Mouse (Mus musculus): ENCODE data around the gene Ifngr1.

Ifngr1 gene

GRCm38 (mm10) chr10:19587281-19587680, 4.5 kb upstream of the Ifngr1 start:
- DNase-seq (ENCODE audit: low spot score): no peak

DNA sequence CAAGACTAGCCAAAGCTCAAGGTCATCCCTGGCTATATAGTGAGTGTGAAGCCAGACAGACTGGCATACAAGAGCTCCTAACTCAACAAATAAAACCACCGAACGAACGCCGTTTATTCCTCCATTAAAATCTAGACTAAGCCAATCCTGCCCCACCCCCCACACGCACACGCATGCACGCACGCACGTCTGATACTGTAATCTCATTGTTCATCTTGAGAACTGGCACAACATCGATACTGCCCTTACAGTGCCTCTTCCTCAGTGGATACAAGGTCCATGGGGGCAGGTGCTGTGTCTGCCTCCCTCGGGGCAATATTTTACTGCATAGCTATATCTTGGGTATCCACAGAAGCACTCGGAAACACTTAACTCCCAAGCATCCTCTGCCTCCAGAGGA, 2.1 kb upstream of the Ifngr1 start:
- no peak for DNase-seq (ENCODE audit: low spot score)

DNA sequence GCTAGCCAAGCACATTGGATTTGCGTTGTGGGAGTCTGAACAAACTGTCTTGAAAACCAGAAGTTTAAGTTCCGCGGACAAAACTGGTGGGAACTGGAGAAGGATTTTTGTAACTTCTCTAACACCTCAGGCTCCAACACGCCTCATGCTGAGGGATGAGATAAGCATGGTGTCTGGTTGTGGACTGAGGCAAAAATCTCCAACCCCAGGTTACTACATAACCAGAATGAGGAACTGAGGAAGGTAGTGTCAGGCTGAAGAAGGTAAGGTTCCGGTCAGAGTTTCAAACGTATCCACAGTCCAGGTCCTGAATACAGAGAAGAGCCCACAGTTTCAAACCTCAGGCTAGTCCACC, 486 bp upstream of the Ifngr1 start:
- no peak for DNase-seq (ENCODE audit: low spot score)

- peak; percentile 18 for DNase-seq (ENCODE audit: low spot score)
These were observed 807 bp downstream of the Ifngr1 start for GRCm38 (mm10) chr10:19592556-19592955.

DNA sequence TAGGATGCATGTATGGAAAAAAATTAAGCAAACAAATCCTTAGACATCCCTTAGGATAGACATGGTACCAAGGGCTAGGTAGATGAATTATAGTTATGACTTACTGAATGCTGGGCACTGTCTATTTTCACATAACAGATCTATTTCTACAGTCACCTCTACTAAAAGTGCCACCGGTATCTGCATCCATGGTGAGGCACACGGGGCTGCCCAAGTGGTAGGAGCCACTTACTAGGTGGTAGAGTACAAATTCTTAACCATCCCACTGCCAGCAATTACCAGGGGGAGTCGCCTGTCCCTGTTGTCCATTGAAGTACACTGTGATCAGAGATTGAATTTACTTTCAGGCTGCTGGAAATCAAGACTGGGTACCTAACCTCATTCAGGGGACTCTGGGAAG, 1.5 kb downstream of the Ifngr1 start:
- DNase-seq (ENCODE audit: low spot score): no peak

GRCm38 (mm10) chr10:19594201-19594905, 2.6 kb downstream of the Ifngr1 start:
- no peak for DNase-seq (ENCODE audit: low spot score)

DNA sequence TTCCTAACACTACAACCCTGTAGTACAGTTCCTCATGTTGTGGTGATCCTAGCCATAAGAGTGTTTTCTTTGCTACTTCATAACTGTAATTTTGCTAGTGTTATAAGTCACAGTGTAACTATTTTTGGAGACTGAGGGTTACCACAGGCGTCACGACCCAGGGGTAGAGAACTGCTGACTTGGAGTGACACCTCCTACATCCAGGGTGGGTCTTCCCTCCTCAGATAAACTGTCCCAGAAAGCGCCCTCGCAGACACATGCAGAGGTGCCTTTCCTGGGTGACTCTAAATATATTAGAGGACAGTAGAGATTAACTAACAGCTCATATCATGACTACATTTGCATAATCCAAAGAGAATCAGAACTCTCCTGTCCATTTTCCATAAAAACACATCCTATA, 5.1 kb downstream of the Ifngr1 start:
- DNase-seq (ENCODE audit: low spot score): no peak

GRCm38 (mm10) chr10:19598091-19598490, 6.3 kb downstream of the Ifngr1 start:
- no peak for DNase-seq (ENCODE audit: low spot score)

DNA sequence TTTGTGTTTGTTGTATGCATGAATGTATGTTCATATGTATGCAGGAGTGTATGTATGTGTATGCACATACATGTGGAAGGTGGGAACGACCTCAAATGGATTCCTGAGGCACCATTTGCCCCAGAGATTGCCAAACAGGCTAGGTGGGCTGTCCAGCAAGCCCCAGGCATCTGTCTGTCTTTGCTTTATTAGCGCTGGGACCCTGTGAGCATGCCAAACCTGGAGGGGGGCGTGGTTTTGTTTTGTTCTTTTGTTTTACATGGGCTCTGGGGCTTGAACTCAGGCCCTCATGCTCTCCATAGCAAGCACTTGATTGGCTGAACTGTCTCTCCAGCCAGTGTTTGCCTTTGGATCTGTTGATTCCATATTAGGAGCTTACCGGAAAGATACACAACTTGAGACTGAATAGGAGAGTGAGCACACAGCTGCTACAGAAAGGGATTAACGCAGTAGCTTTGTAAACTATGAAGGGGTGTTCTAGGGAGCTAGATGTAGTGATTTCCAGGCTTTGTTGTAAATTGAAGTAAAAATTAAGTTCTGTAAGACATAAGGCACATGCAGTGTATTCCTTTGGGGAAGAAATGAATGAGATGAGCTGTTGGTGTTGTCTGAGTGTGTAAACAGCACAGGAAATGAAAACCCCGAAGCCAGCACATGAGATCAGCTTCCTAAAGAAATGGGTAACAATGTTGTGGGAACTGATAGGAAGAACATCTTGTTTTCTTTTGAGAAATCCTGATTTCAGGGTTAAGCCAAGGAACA, 7.8 kb downstream of the Ifngr1 start:
- DNase-seq (ENCODE audit: low spot score): no peak

GRCm38 (mm10) chr10:19600093-19600420, 8.3 kb downstream of the Ifngr1 start:
- DNase-seq (ENCODE audit: low spot score): no peak

- peak; percentile 38 for DNase-seq (ENCODE audit: low spot score)
These were observed 9.8 kb downstream of the Ifngr1 start for GRCm38 (mm10) chr10:19601502-19601901.

- no peak for DNase-seq (ENCODE audit: low spot score)
These were observed 11.5 kb downstream of the Ifngr1 start for GRCm38 (mm10) chr10:19603231-19603630.

DNA sequence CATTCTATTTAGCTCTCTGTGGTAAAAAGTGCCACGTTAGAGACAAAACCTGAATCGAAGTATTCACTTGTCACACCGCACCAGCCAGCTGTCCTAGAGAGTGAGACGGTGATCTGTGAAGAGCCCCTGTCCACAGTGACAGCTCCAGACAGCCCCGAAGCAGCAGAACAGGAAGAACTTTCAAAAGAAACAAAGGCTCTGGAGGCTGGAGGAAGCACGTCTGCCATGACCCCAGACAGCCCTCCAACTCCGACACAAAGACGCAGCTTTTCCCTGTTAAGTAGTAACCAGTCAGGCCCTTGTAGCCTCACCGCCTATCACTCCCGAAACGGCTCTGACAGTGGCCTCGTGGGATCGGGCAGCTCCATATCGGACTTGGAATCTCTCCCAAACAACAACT, 17.4 kb downstream of the Ifngr1 start:
- DNase-seq (ENCODE audit: low spot score): no peak

DNA sequence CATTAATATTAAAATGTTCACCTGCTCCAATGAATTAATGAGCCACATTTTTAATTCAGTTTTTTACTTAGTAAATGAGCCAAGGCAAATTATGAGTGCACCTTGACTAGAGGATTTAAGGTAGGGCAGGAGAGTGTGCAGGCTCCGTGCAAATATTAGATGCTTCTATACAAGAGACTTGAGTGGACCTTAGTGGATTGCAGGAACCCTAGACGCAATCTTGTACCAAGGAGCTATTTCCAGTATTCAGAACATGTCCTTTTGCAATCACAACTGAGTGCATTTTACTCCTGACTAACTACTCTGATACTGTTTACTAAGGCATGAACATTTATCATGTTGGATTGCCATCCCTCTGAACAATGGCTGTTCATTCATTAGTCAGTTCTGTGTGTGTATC, 19.9 kb downstream of the Ifngr1 start:
- DNase-seq (ENCODE audit: low spot score): no peak

DNA sequence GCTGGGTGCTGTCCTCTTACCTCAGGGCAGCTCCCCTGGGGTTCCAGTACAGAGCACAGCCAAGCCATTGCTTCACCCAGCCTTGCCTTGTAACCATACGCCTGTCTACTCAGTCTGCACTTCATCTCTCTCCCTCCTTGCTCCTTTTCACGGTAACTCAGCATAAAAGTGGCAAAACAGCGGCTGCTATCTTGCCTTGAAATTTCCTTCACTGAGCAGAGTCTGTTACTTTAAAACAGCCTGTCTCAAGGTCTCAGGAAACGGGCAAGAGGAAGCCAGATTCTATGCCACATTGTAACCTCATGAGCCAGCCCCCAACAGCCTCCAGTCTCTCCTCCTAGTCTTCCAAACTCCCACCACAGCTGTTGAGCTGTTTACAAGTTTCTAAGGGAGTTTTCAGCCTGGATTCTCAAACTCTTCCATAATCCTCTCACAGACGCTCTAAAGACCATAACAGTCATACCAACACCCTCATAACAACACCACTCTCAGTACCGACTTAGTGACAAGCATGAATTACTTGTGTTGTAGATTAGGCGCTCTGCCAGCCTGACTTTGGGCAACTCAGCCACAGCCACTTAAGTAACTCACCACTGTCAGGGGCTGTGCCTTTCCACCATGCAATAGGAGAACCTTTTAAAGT, 21.5 kb downstream of the Ifngr1 start:
- DNase-seq (ENCODE audit: low spot score): no peak

DNA sequence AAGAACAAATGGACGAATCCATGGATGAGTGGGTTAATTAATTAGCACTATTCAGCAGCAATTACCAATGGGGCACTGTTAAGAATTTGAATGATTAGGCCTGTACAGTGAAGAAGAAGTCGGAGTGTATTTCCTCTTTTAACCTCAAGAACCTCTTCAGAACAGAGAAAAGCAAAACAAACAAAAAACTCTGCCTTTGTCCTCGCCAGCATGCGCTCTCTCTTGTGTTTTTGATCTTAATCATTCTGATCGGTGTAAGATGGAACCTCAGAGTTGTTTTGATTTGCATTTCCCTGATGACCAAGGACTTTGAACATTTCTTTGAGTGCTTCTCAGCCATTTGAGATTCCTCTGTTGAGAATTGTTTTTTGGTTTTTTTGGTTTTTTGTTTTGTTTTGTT, 28.0 kb downstream of the Ifngr1 start:
- DNase-seq (ENCODE audit: low spot score): no peak

DNA sequence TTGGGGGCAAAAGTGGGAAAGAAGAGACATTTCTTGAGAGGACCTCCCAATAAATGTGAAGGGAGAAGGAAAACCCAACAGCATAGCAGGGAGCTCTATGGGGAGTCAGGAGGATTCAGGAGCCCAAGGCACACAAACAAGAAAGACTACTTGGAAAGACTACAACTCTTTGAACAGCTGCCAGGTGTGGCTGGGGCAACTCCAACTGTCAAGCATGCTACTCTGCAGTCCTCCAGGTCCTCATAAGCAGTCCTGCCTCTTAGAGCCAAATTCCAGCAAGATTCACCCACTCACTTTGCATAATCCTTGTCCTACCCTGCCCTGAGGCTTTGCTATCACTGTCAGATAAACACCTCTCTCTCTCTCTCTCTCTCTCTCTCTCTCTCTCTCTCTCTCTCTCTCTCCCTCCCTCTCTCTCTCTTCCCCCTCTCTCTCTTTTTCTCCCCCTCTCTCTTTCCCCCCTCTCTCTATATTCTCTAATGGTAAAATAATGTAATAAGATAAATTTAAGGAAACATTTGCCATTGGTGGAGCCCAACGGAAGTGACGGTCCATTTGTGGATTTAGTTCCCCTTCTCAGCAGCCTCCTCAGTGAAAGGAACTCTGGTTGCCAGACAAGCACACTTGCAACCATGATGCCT, 29.8 kb downstream of the Ifngr1 start, which contains the start of gene Il22ra2:
Gene Il22ra2 (plus strand): TSS at position 591 of the 641 bp plus-strand sequence.
- DNase-seq (ENCODE audit: low spot score): no peak

DNA sequence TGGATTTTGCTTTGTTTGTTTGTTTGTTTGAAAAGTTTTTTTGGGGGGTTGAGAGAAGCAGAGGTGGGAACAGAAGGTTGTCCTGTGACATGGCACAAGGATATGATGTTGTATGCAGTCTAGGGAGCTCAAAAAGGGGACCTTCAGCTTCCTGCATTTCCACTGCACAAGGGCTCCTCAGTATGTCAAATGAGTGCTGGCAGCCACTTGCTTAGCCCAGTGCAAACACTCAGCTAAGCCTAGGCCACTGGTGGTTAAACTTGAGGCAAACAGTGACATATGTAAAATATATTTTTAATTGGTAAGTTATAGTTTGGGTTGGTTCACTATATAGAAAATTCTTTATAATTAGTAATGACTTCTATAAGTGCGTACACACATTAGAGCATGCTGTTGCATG, 32.9 kb downstream of the Ifngr1 start:
- no peak for DNase-seq (ENCODE audit: low spot score)

- no peak for DNase-seq (ENCODE audit: low spot score)
These were observed 35.6 kb downstream of the Ifngr1 start for GRCm38 (mm10) chr10:19627342-19627741.

- no peak for DNase-seq (ENCODE audit: low spot score)
These were observed 36.0 kb downstream of the Ifngr1 start for GRCm38 (mm10) chr10:19627748-19628147.

DNA sequence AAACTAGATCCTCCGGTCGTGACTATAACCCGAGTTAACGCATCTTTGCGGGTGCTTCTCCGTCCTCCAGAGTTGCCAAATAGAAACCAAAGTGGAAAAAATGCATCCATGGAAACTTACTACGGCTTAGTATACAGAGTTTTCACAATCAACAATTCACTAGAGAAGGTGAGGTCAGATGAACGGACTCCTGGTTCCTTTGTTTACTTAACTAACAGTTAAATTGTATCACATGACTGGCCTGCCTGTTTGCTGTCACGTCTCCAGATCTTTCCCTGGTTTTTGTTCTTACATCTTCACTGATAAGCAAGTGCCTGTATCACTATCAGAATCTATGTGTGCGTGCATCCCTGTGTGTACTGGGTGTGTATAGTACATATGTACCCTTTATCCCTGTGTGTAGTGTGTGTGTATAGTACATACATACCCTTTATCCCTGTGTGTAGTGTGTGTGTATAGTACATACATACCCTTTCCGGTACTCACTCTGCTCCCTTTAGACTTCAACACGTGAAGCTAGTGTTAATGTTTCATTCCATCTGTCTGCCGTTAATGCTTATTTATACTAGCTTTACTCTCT, 40.0 kb downstream of the Ifngr1 start:
- no peak for DNase-seq (ENCODE audit: low spot score)

DNA sequence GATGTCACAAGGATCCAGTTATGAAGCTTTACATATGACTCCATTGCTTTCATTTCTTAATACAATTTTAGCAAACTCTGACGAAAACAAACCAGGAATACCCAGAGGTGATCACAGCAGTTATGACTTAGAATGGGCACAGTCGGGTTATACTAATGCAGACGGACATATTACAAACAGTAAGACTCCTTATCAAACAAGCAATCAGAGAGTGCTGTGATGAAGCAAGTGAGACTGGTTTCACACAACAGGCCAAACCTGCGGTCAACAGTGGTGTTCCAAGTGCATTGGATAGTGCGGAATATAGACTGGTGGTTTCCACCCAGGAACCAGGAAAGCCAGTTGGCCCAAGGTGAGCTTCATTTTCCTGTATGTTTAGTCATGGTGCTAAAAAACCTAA, 47.1 kb downstream of the Ifngr1 start:
- DNase-seq (ENCODE audit: low spot score): no peak

GRCm38 (mm10) chr10:19639630-19640029, 47.9 kb downstream of the Ifngr1 start:
- DNase-seq (ENCODE audit: low spot score): no peak

All from MN1 (cell line).